Mouse (Mus musculus) midbrain, embryonic 11.5 days (tissue): ENCODE measurements around the gene Eme1. TPM values are rescaled to one million over a fixed set of nuclear protein-coding genes. Genes with fewer than 3 reads are reported as not detected.
"Not testable (repeated sequence)": the region's sequence is repeated elsewhere in the genome, so short reads cannot be mapped to it uniquely, and the experiment has no call there.

ENCODE experiments used
- ATAC-seq: fragments of 200-750 bp; cut with Nextera tagmentation; 2 replicates; pipeline ENCODE4 v1.8.0; 2017; ENCODE audit warnings: moderate TSS enrichment, moderate library complexity; ENCODE audit not compliant: low FRiP score
- DNase-seq: peaks from one replicate; pipeline ENCODE4 v3.0.0; 2015; ENCODE audit warnings: low spot score; ENCODE audit errors: missing footprints
- H3K27ac ChIP-seq: fragments of 300-500 bp; sonication (generic); 2 replicates; pipeline ENCODE4 v1.5.1; 2014; ENCODE audit warnings: low read depth, low read length
- H3K27me3 ChIP-seq: fragments of 300-500 bp; sonication (generic); 2 replicates; pipeline ENCODE4 v1.6.1; 2014; ENCODE audit warnings: mild to moderate bottlenecking, low read length, moderate library complexity, mixed read lengths; ENCODE audit not compliant: control insufficient read depth, insufficient read depth
- H3K36me3 ChIP-seq: fragments of 300-500 bp; sonication (generic); 2 replicates; pipeline ENCODE4 v1.6.1; 2014; ENCODE audit warnings: mild to moderate bottlenecking, low read length, moderate library complexity, mixed read lengths; ENCODE audit not compliant: control insufficient read depth, insufficient read depth
- H3K4me1 ChIP-seq: fragments of 300-500 bp; sonication (generic); 2 replicates; pipeline ENCODE4 v1.6.1; 2014; ENCODE audit warnings: low read length; ENCODE audit not compliant: control insufficient read depth, insufficient read depth
- H3K4me2 ChIP-seq: fragments of 300-500 bp; sonication (generic); 2 replicates; pipeline ENCODE4 v1.6.1; 2014; ENCODE audit warnings: mild to moderate bottlenecking, moderate library complexity
- H3K4me3 ChIP-seq: fragments of 300-500 bp; sonication (generic); 2 replicates; pipeline ENCODE4 v1.5.1; 2014; ENCODE audit warnings: low read depth, low read length
- H3K9ac ChIP-seq: fragments of 300-500 bp; sonication (generic); 2 replicates; pipeline ENCODE4 v1.6.1; 2014; ENCODE audit warnings: low read length
- H3K9me3 ChIP-seq: fragments of 300-500 bp; sonication (generic); 2 replicates; pipeline ENCODE4 v1.6.1; 2016; ENCODE audit warnings: low read length; ENCODE audit not compliant: control insufficient read depth
- WGBS: fragments of 180-500 bp; shearing (Covaris S2); extraction: QIAGEN DNeasy Blood & Tissue Kit; methylation state at CpG from one replicate; pipeline ENCODE4 v1.1.7; 2014; 5-methylcytosine and 5-hydroxymethylcytosine counted together
- polyA plus RNA-seq: library from polyadenylated mRNA; unstranded; fragments of >200 nt; fragmentation: Nextera tagmentation; extraction: Ambion mirVana; gene quantifications from 2 replicates; pipeline ENCODE4 v1.2.1, GENCODE M21; 2014

Gene Eme1
- polyA plus RNA-seq, result 46.8 and 47.7 TPM in 2 replicates

GRCm38 (mm10) chr11:94653663-94654436 lies at the start of gene Eme1, which contains the start of gene Mrpl27:
Gene Eme1 (minus strand): TSS chr11:94653964.
Gene Mrpl27 (plus strand): TSS chr11:94653767.
- H3K36me3 ChIP-seq, result peaks cover 5% of the 10 kb centered on the region; the same call in 1 of the 2 replicates
- H3K9ac ChIP-seq, result peak within 1 kb of the TSS; percentile 67
- H3K4me3 ChIP-seq, result peak within 1 kb of the TSS; percentile 53
- H3K9me3 ChIP-seq, result no peaks in the 10 kb centered on the region
- peaks cover 5% of the 10 kb centered on the region; the same call in 1 of the 2 replicates for H3K4me1 ChIP-seq
- H3K27me3 ChIP-seq, result no peaks in the 10 kb centered on the region
- peak within 1 kb of the TSS; percentile 58 for H3K4me2 ChIP-seq
- peak within 1 kb of the TSS; percentile 82 for H3K27ac ChIP-seq
- DNase-seq (peak; percentile 99), ATAC-seq (peak; percentile 91)
- WGBS, result under 1% methylated on average over 32 of the region's 32 CpGs

GRCm38 (mm10) chr11:94702216-94702610 lies 48.4 kb upstream of the Eme1 start:
- Histone ChIP-seq H3K4me1 (no peaks in the 10 kb centered on the region), H3K36me3 (no peaks in the 10 kb centered on the region), H3K4me3 (no peak overlapping the region), H3K9me3 (no peaks in the 10 kb centered on the region), H3K27ac (no peak overlapping the region), H3K9ac (no peak overlapping the region), H3K4me2 (no peak overlapping the region), H3K27me3 (no peaks in the 10 kb centered on the region)
- ATAC-seq (no peak), DNase-seq (peak; percentile 69)
- 72% methylated on average over 3 of the region's 3 CpGs for WGBS

- H3K4me1 ChIP-seq, result no peaks in the 10 kb centered on the region
- H3K9me3 ChIP-seq, result no peaks in the 10 kb centered on the region
- WGBS, result 68% methylated on average over 27 of the region's 27 CpGs
- H3K4me2 ChIP-seq, result no peak overlapping the region
- H3K27ac ChIP-seq, result no peak overlapping the region
- no peak overlapping the region for H3K9ac ChIP-seq
- H3K36me3 ChIP-seq, result no peaks in the 10 kb centered on the region
- no peaks in the 10 kb centered on the region for H3K27me3 ChIP-seq
- peak; percentile 45 for DNase-seq
- ATAC-seq, result no peak
- no peak overlapping the region for H3K4me3 ChIP-seq
These were observed 47.8 kb upstream of the Eme1 start for GRCm38 (mm10) chr11:94701401-94702215.

- no peak overlapping the region for H3K4me2 ChIP-seq
- no peak overlapping the region for H3K27ac ChIP-seq
- no peaks in the 10 kb centered on the region for H3K36me3 ChIP-seq
- no peaks in the 10 kb centered on the region for H3K4me1 ChIP-seq
- DNase-seq (peak; percentile 17), ATAC-seq (no peak)
- 90% methylated on average over 3 of the region's 3 CpGs for WGBS
- H3K9me3 ChIP-seq, result no peaks in the 10 kb centered on the region
- H3K27me3 ChIP-seq, result no peaks in the 10 kb centered on the region
- no peak overlapping the region for H3K9ac ChIP-seq
- no peak overlapping the region for H3K4me3 ChIP-seq
These were observed 45.6 kb upstream of the Eme1 start for GRCm38 (mm10) chr11:94699399-94699798.

GRCm38 (mm10) chr11:94697703-94698464 lies 44.1 kb upstream of the Eme1 start:
- DNase-seq, result peak; percentile 69
- WGBS, result 54% methylated on average over 13 of the region's 13 CpGs
- Histone ChIP-seq H3K4me3 (no peak overlapping the region), H3K9me3 (no peaks in the 10 kb centered on the region), H3K4me1 (no peaks in the 10 kb centered on the region), H3K9ac (no peak overlapping the region), H3K36me3 (no peaks in the 10 kb centered on the region), H3K4me2 (no peak overlapping the region), H3K27me3 (no peaks in the 10 kb centered on the region), H3K27ac (no peak overlapping the region)
- no peak for ATAC-seq

- no peak overlapping the region for H3K4me3 ChIP-seq
- DNase-seq (peak; percentile 75), ATAC-seq (no peak)
- no peak overlapping the region for H3K9ac ChIP-seq
- H3K4me1 ChIP-seq, result no peaks in the 10 kb centered on the region
- H3K27me3 ChIP-seq, result no peaks in the 10 kb centered on the region
- no peak overlapping the region for H3K4me2 ChIP-seq
- H3K27ac ChIP-seq, result no peak overlapping the region
- H3K9me3 ChIP-seq, result no peaks in the 10 kb centered on the region
- 91% methylated on average over 2 of the region's 2 CpGs for WGBS
- no peaks in the 10 kb centered on the region for H3K36me3 ChIP-seq
These were observed 43.4 kb upstream of the Eme1 start for GRCm38 (mm10) chr11:94697140-94697539.

- Histone ChIP-seq H3K27ac (no peak overlapping the region), H3K4me3 (no peak overlapping the region), H3K9ac (no peak overlapping the region), H3K9me3 (no peaks in the 10 kb centered on the region), H3K36me3 (no peaks in the 10 kb centered on the region), H3K4me2 (no peak overlapping the region), H3K27me3 (no peaks in the 10 kb centered on the region), H3K4me1 (no peaks in the 10 kb centered on the region)
- no peak for ATAC-seq
- no peak for DNase-seq
- WGBS, result 89% methylated on average over 6 of the region's 6 CpGs
These were observed 41.7 kb upstream of the Eme1 start for GRCm38 (mm10) chr11:94695508-94695907.

- H3K36me3 ChIP-seq, H3K4me3 ChIP-seq, DNase-seq, H3K27ac ChIP-seq, H3K9me3 ChIP-seq, ATAC-seq, H3K9ac ChIP-seq, H3K4me1 ChIP-seq, H3K4me2 ChIP-seq, H3K27me3 ChIP-seq: not testable (repeated sequence)
These were observed 38.7 kb upstream of the Eme1 start for GRCm38 (mm10) chr11:94692502-94692901.
